ENCODE assay signal across 8 mouse cellular contexts in the genomic region with DNA sequence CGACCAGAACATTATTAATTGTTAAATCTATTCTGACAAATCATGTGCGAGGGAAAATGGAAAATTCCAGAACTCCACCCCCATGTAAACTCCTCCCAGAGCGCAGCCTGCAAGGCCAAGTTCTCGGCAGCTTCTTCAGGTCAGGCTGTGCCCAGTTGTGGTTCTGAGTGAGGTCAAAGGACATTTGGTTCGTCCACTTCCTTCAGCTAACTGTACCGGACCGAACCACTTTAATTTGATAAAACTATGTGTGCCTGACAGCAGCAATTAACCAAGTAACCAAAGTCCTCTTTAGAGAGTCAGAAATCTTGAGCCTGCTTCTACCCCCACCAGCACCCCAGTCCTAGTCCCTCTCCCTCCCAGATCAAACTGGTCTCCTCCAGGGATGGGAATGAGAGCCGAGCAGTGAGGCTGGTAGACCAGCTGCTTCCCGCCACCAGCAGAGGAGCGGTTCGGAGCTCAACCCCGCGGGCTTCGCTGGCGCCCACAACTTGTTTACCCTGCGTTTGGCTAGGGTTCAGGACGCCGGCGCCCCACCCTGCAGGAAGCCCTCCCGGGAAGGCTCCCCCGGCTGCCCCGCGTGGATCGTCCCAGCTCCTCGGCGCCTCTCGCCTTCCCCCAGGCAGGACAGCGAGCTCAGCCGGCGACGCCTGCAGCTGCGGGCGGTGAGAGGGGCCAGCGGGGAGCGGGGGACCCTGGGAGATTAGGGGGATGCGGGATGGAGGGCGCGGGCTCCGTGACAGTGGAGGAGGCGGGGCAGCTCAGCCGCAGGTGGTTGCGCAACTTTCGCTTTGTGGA. TPM values are rescaled to one million over a fixed set of nuclear protein-coding genes. Genes with fewer than 3 reads are reported as not detected.
A peak's percentile ranks its signal among the peaks of the same experiment; 100 is the strongest.
DNase-seq lines count a peak whose midpoint lies in the region; ATAC-seq lines count a peak whose summit lies in the region.

A gene (plus strand): TSS at position 113 of the 798 bp plus-strand sequence.

- peak; percentile 91 for ATAC-seq in hindbrain, embryonic 14.5 days (ENCODE audit: low FRiP score)

- H3K4me3 ChIP-seq in hindbrain, embryonic 14.5 days (replicated peaks; ENCODE audit: low read length) = peak within 1 kb of the TSS; percentile 56
- H3K4me3 ChIP-seq in limb, embryonic 10.5 days = peak within 1 kb of the TSS; percentile 84
- H3K4me3 ChIP-seq in midbrain, embryonic 10.5 days = peak within 1 kb of the TSS; percentile 76

- 0 out of 2 replicates have a peak, but pooled peaks cover 5% of the 10 kb centered on the region for H3K9me3 ChIP-seq in hindbrain, embryonic 14.5 days (ENCODE audit: control insufficient read depth, low read length)
- H3K9me3 ChIP-seq in limb, embryonic 10.5 days (replicated peaks) = no peaks in the 10 kb centered on the region
- H3K9me3 ChIP-seq in midbrain, embryonic 10.5 days (replicated peaks) = no peaks in the 10 kb centered on the region

- H3K4me2 ChIP-seq in hindbrain, embryonic 14.5 days (replicated peaks) = peak within 1 kb of the TSS; percentile 98

- peak within 1 kb of the TSS; percentile 67 for H3K9ac ChIP-seq in hindbrain, embryonic 14.5 days

- H3K27me3 ChIP-seq in hindbrain, embryonic 14.5 days (ENCODE audit: control insufficient read depth, insufficient read depth, low read length) = no peaks in the 10 kb centered on the region
- H3K27me3 ChIP-seq in limb, embryonic 10.5 days (ENCODE audit: low read depth, poor library complexity, severe bottlenecking) = no peaks in the 10 kb centered on the region
- no peaks in the 10 kb centered on the region for H3K27me3 ChIP-seq in midbrain, embryonic 10.5 days (ENCODE audit: low read depth, poor library complexity, severe bottlenecking)

- H3K4me1 ChIP-seq in hindbrain, embryonic 14.5 days (replicated peaks; ENCODE audit: control insufficient read depth, insufficient read depth, low read length) = peaks cover 3% of the 10 kb centered on the region; the same call in 1 of the 2 replicates
- peaks cover 10% of the 10 kb centered on the region for H3K4me1 ChIP-seq in limb, embryonic 10.5 days
- H3K4me1 ChIP-seq in midbrain, embryonic 10.5 days = peaks cover 11% of the 10 kb centered on the region

- no peaks in the 10 kb centered on the region for H3K36me3 ChIP-seq in hindbrain, embryonic 14.5 days (replicated peaks; ENCODE audit: control insufficient read depth, insufficient read depth)
- no peaks in the 10 kb centered on the region for H3K36me3 ChIP-seq in limb, embryonic 10.5 days
- H3K36me3 ChIP-seq in midbrain, embryonic 10.5 days = no peaks in the 10 kb centered on the region

- peak; percentile 10 for DNase-seq in T-cell, adult 2 months (ENCODE audit: low spot score)
- peak; percentile 57 to 60 for DNase-seq in cerebellum, postnatal 10 days
- peak; percentile 70 for DNase-seq in gastrocnemius, adult 18-20 months (ENCODE audit: low spot score)
- DNase-seq in hindbrain, embryonic 14.5 days (ENCODE audit: low spot score) = no peak
- peak; percentile 64 for DNase-seq in limb, embryonic 10.5 days (ENCODE audit: low spot score)
- DNase-seq in midbrain, embryonic 10.5 days (ENCODE audit: low spot score) = peak; percentile 64
- peak; percentile 45 for DNase-seq in right cerebral cortex, postnatal 4 days
- peak; percentile 73 to 76 for DNase-seq in urinary bladder, postnatal 4 days (ENCODE audit: low spot score in 2 of 2)

- no peak within 1 kb of the TSS for H3K27ac ChIP-seq in hindbrain, embryonic 14.5 days
- peak within 1 kb of the TSS; percentile 87 for H3K27ac ChIP-seq in limb, embryonic 10.5 days
- H3K27ac ChIP-seq in midbrain, embryonic 10.5 days (replicated peaks) = peak within 1 kb of the TSS; percentile 91

- WGBS in hindbrain, embryonic 14.5 days = 15% methylated on average over 34 of the region's 43 CpGs
- WGBS in limb, embryonic 10.5 days = 12% methylated on average over 43 of the region's 43 CpGs
- 13% methylated on average over 43 of the region's 43 CpGs for WGBS in midbrain, embryonic 10.5 days

RNA-seq across cellular contexts. Expression of the gene that starts here (rescaled TPM):
- total RNA-seq in gastrocnemius, adult 18-20 months (2021) = 1 to 10 TPM; 2.3 to 3.1 TPM
- polyA plus RNA-seq in hindbrain, embryonic 14.5 days (2014; fragmentation: Nextera tagmentation; extraction: Ambion mirVana) = 2.5 and 3.1 TPM in 2 replicates
- polyA plus RNA-seq in limb, embryonic 10.5 days (2016; fragmentation: Nextera tagmentation; extraction: Ambion mirVana) = 0.28 and 0.31 TPM in 2 replicates
- 1.2 and 1.5 TPM in 2 replicates for polyA plus RNA-seq in midbrain, embryonic 10.5 days (2016; fragmentation: Nextera tagmentation; extraction: Ambion mirVana)

Comparison
In these comparisons a context has a peak if more than half of its experiments do, and no peak if none do; other contexts are left out.
1. Peak in DNase-seq, H3K4me3 ChIP-seq and H3K27ac ChIP-seq in limb, embryonic 10.5 days; RNA of the gene not detected or under 1 TPM.